Comparison of ENCODE assay signal across 9 mouse cellular contexts in genomic region chr4:134471469-134471868, GRCm38 (mm10). TPM values are rescaled to one million over a fixed set of nuclear protein-coding genes. Genes with fewer than 3 reads are reported as not detected.
DNase-seq lines count a peak whose midpoint lies in the region; ATAC-seq and TF ChIP-seq lines count a peak whose summit lies in the region.
"Had no signal": no experiment of that assay in that cellular context is flagged by ENCODE, and none has a peak within 500 bp of the region (broad histone marks: within the 10 kb centered on the region; RNA-seq: fewer than 3 reads in every experiment).

No protein-coding gene starts in this region.

- TF ChIP-seq CTCF in lung, embryonic 14.5 days (IDR thresholded peaks at IDR 0.05; ENCODE audit: low read depth): peak; percentile 44
- peak; percentile 27; the same call in 1 of the 2 replicates for TF ChIP-seq CTCF in brain, embryonic 14.5 days (IDR thresholded peaks at IDR 0.05; ENCODE audit: borderline replicate concordance, extremely low read depth, insufficient read depth, insufficient read length)

- H3K9ac ChIP-seq in lung, embryonic 14.5 days: no peak overlapping the region
- peak overlapping the region; percentile 84 for H3K9ac ChIP-seq in hindbrain, embryonic 14.5 days
- H3K9ac ChIP-seq: intestine, embryonic 15.5 days had no signal

- H3K9me3 ChIP-seq in lung, embryonic 14.5 days (ENCODE audit: low read depth, low read length): no peaks in the 10 kb centered on the region
- H3K9me3 ChIP-seq in hindbrain, embryonic 14.5 days (ENCODE audit: control insufficient read depth, low read length): no peaks in the 10 kb centered on the region
- H3K9me3 ChIP-seq: intestine, embryonic 15.5 days had no signal

- H3K4me2 ChIP-seq in lung, embryonic 14.5 days: no peak overlapping the region
- peak overlapping the region; percentile 67 for H3K4me2 ChIP-seq in hindbrain, embryonic 14.5 days (replicated peaks)
- H3K4me2 ChIP-seq: intestine, embryonic 15.5 days had no signal

- TF ChIP-seq POLR2A in brain, embryonic 14.5 days (IDR thresholded peaks at IDR 0.05; ENCODE audit: borderline replicate concordance, extremely low read depth, insufficient read depth, insufficient read length, poor library complexity, severe bottlenecking): no peak

- H3K27me3 ChIP-seq in lung, embryonic 14.5 days (ENCODE audit: insufficient read depth, low read length): no peaks in the 10 kb centered on the region
- no peaks in the 10 kb centered on the region for H3K27me3 ChIP-seq in hindbrain, embryonic 14.5 days (ENCODE audit: control insufficient read depth, insufficient read depth, low read length)
- H3K27me3 ChIP-seq: intestine, embryonic 15.5 days had no signal

- H3K36me3 ChIP-seq in lung, embryonic 14.5 days (ENCODE audit: insufficient read depth): peaks cover 60% of the 10 kb centered on the region
- peaks cover 56% of the 10 kb centered on the region for H3K36me3 ChIP-seq in hindbrain, embryonic 14.5 days (replicated peaks; ENCODE audit: control insufficient read depth, insufficient read depth)

- H3K4me1 ChIP-seq in lung, embryonic 14.5 days (ENCODE audit: insufficient read depth): 0 out of 2 replicates have a peak, but pooled peaks cover 3% of the 10 kb centered on the region
- peaks cover 49% of the 10 kb centered on the region for H3K4me1 ChIP-seq in hindbrain, embryonic 14.5 days (replicated peaks; ENCODE audit: control insufficient read depth, insufficient read depth, low read length)
- H3K4me1 ChIP-seq: intestine, embryonic 15.5 days had no signal

- peak; percentile 40 for DNase-seq in lung, embryonic 14.5 days
- no peak for DNase-seq in lung, postnatal 14 days
- peak; percentile 70 for DNase-seq in brain, embryonic 14.5 days (ENCODE audit: low read depth)
- peak; percentile 59 for DNase-seq in hindbrain, embryonic 14.5 days (ENCODE audit: low spot score)
- peak; percentile 53 for DNase-seq in retina, embryonic 14.5 days (ENCODE audit: low spot score)
- DNase-seq in urinary bladder, postnatal 25 days (ENCODE audit: low spot score): no peak
- no peak for DNase-seq in cerebellum, adult 18-20 months
- no peak for DNase-seq in cerebellum, postnatal 4 days (ENCODE audit: low spot score in 2 of 2)

- ATAC-seq in lung, embryonic 14.5 days (ENCODE audit: insufficient read depth): no peak
- ATAC-seq in hindbrain, embryonic 14.5 days (ENCODE audit: low FRiP score): no peak
- ATAC-seq: intestine, embryonic 15.5 days had no signal

- H3K27ac ChIP-seq in lung, embryonic 14.5 days (ENCODE audit: low read depth): no peak overlapping the region
- H3K27ac ChIP-seq in hindbrain, embryonic 14.5 days: peak overlapping the region; percentile 96
- H3K27ac ChIP-seq: intestine, embryonic 15.5 days had no signal

- H3K4me3 ChIP-seq in lung, embryonic 14.5 days (ENCODE audit: low read depth, low read length): no peak overlapping the region
- H3K4me3 ChIP-seq in hindbrain, embryonic 14.5 days (replicated peaks; ENCODE audit: low read length): peak overlapping the region; percentile 72
- H3K4me3 ChIP-seq: intestine, embryonic 15.5 days had no signal

RNA-seq across cellular contexts. Expression of gene Stmn1, which starts 3.3 kb away (rescaled TPM):
- polyA plus RNA-seq in lung, embryonic 14.5 days (2014; fragmentation: Nextera tagmentation; extraction: Ambion mirVana): 1,723 and 1,772 TPM in 2 replicates
- polyA plus RNA-seq in brain, embryonic 14.5 days (2012; rRNA removed): 1,070 and 2,202 TPM in 2 replicates
- polyA plus RNA-seq in hindbrain, embryonic 14.5 days (2014; fragmentation: Nextera tagmentation; extraction: Ambion mirVana): 5,273 and 5,278 TPM in 2 replicates

RNA-seq across cellular contexts. Expression of gene Paqr7, which starts 25.0 kb away (rescaled TPM):
- 1.1 TPM in 2 replicates for polyA plus RNA-seq in lung, embryonic 14.5 days (2014; fragmentation: Nextera tagmentation; extraction: Ambion mirVana)
- 19.6 and 21.3 TPM in 2 replicates for polyA plus RNA-seq in brain, embryonic 14.5 days (2012; rRNA removed)
- 11.5 and 12.4 TPM in 2 replicates for polyA plus RNA-seq in hindbrain, embryonic 14.5 days (2014; fragmentation: Nextera tagmentation; extraction: Ambion mirVana)

RNA-seq across cellular contexts. Expression of gene Aunip, which starts 39.3 kb away (rescaled TPM):
- 9.6 and 10.7 TPM in 2 replicates for polyA plus RNA-seq in lung, embryonic 14.5 days (2014; fragmentation: Nextera tagmentation; extraction: Ambion mirVana)
- 2.8 and 3.9 TPM in 2 replicates for polyA plus RNA-seq in brain, embryonic 14.5 days (2012; rRNA removed)
- polyA plus RNA-seq in hindbrain, embryonic 14.5 days (2014; fragmentation: Nextera tagmentation; extraction: Ambion mirVana): 0.40 and 0.91 TPM in 2 replicates

Comparison
In these comparisons a context has a peak if more than half of its experiments do, and no peak if none do; other contexts are left out.
1. DNase-seq: peak in lung, embryonic 14.5 days (single experiment), brain, embryonic 14.5 days (single experiment), hindbrain, embryonic 14.5 days (single experiment) and retina, embryonic 14.5 days (single experiment); none in lung, postnatal 14 days (single experiment), urinary bladder, postnatal 25 days (single experiment), cerebellum, adult 18-20 months (0 of 2) and cerebellum, postnatal 4 days (0 of 2).